Mouse (Mus musculus) bone marrow, adult 2 months (tissue): Measurements from ENCODE around the gene Gm10160.

ENCODE experiments used
- CTCF ChIP-seq: fragments of 200-500 bp; IDR thresholded peaks from 2 replicates; pipeline ENCODE4 v1.5.1; 2011; ENCODE audit warnings: low read length, control low read depth; ENCODE audit not compliant: control insufficient read depth, insufficient read depth
- POLR2A ChIP-seq: fragments of 200-500 bp; IDR thresholded peaks from 2 replicates; pipeline ENCODE4 v1.6.1; 2011; ENCODE audit warnings: low read depth, mild to moderate bottlenecking, control low read depth, low read length, borderline replicate concordance; ENCODE audit not compliant: control insufficient read depth

GRCm38 (mm10) chr7:81880286-81880685 is 24.7 kb upstream of the Gm10160 start:
- TF ChIP-seq CTCF (no peak), POLR2A (no peak)
